Mouse (Mus musculus) embryonic facial prominence, embryonic 10.5 days (tissue): ENCODE data around the gene Ahr. TPM values are rescaled to one million over a fixed set of nuclear protein-coding genes. Genes with fewer than 3 reads are reported as not detected.

Experiments
- DNase-seq: peaks from one replicate; pipeline ENCODE4 v3.0.0-alpha.2; 2017; ENCODE audit warnings: low spot score
- H3K27ac ChIP-seq: fragments of 300-500 bp; sonication (generic); replicated peaks from 2 replicates; pipeline ENCODE4 v1.5.1; 2016; ENCODE audit warnings: mild to moderate bottlenecking
- H3K27me3 ChIP-seq: fragments of 300-500 bp; sonication (generic); replicated peaks from 2 replicates; pipeline ENCODE4 v1.6.1; 2016; ENCODE audit warnings: low read depth, mild to moderate bottlenecking; ENCODE audit not compliant: poor library complexity, severe bottlenecking
- H3K36me3 ChIP-seq: fragments of 300-500 bp; sonication (generic); replicated peaks from 2 replicates; pipeline ENCODE4 v1.6.1; 2016; ENCODE audit warnings: mild to moderate bottlenecking, moderate library complexity
- H3K4me1 ChIP-seq: fragments of 300-500 bp; sonication (generic); 2 replicates; pipeline ENCODE4 v1.6.1; 2016
- H3K4me3 ChIP-seq: fragments of 300-500 bp; sonication (generic); 2 replicates; pipeline ENCODE4 v1.5.1; 2016; ENCODE audit warnings: mild to moderate bottlenecking, moderate library complexity
- H3K9me3 ChIP-seq: fragments of 300-500 bp; sonication (generic); 2 replicates; pipeline ENCODE4 v1.6.1; 2016; ENCODE audit warnings: mild to moderate bottlenecking
- WGBS: fragments of 180-500 bp; shearing (Covaris S2); methylation state at CpG from one replicate; pipeline ENCODE4 v1.1.7; 2016; 5-methylcytosine and 5-hydroxymethylcytosine counted together
- polyA plus RNA-seq: library from polyadenylated mRNA; unstranded; fragments of >200 nt; fragmentation: Nextera tagmentation; extraction: Ambion mirVana; gene quantifications from 2 replicates; pipeline ENCODE4 v1.2.1, GENCODE M21; 2016

Ahr gene
- polyA plus RNA-seq, 1 experiment from 2014 or later, result 1.8 TPM

GRCm38 (mm10) chr12:35495195-35495594 lies 39.6 kb downstream of the Ahr start:
- no peak overlapping the region for H3K4me3 ChIP-seq
- H3K27ac ChIP-seq, result no peak overlapping the region
- H3K27me3 ChIP-seq, result no peaks in the 10 kb centered on the region
- H3K4me1 ChIP-seq, result no peaks in the 10 kb centered on the region
- H3K36me3 ChIP-seq, result no peaks in the 10 kb centered on the region
- DNase-seq, result no peak
- H3K9me3 ChIP-seq, result no peaks in the 10 kb centered on the region
- 68% methylated on average over 4 of the region's 4 CpGs for WGBS

GRCm38 (mm10) chr12:35480764-35481163 lies 54.1 kb downstream of the Ahr start:
- WGBS, result 89% methylated on average over 2 of the region's 2 CpGs
- H3K27me3 ChIP-seq, result no peaks in the 10 kb centered on the region

GRCm38 (mm10) chr12:35478906-35479305 lies 55.9 kb downstream of the Ahr start:
- H3K4me3 ChIP-seq, result no peak overlapping the region
- H3K4me1 ChIP-seq, result peaks cover 6% of the 10 kb centered on the region; the same call in 1 of the 2 replicates
- no peak overlapping the region for H3K27ac ChIP-seq
- no peaks in the 10 kb centered on the region for H3K9me3 ChIP-seq
- no peaks in the 10 kb centered on the region for H3K27me3 ChIP-seq
- H3K36me3 ChIP-seq, result no peaks in the 10 kb centered on the region
- no peak for DNase-seq
- WGBS, result 75% methylated on average over 5 of the region's 5 CpGs

More at GRCm38 (mm10) chr12:35480764-35481163, 54.1 kb downstream of the Ahr start:
- Histone ChIP-seq H3K4me1 (peaks cover 6% of the 10 kb centered on the region; the same call in 1 of the 2 replicates), H3K9me3 (no peaks in the 10 kb centered on the region), H3K27ac (no peak overlapping the region), H3K4me3 (no peak overlapping the region), H3K36me3 (no peaks in the 10 kb centered on the region)
- DNase-seq, result no peak

- DNase-seq, result no peak
- WGBS, result 85% methylated on average over 1 of the region's 1 CpGs
Observed at GRCm38 (mm10) chr12:35463457-35463856, 71.4 kb downstream of the Ahr start.

GRCm38 (mm10) chr12:35462667-35463066 lies 72.2 kb downstream of the Ahr start:
- DNase-seq, result no peak
- H3K27me3 ChIP-seq, result no peaks in the 10 kb centered on the region
- no peaks in the 10 kb centered on the region for H3K9me3 ChIP-seq
- H3K4me3 ChIP-seq, result no peak overlapping the region
- 92% methylated on average over 6 of the region's 6 CpGs for WGBS
- no peaks in the 10 kb centered on the region for H3K4me1 ChIP-seq
- H3K36me3 ChIP-seq, result no peaks in the 10 kb centered on the region
- H3K27ac ChIP-seq, result no peak overlapping the region

More at GRCm38 (mm10) chr12:35463457-35463856, 71.4 kb downstream of the Ahr start:
- Histone ChIP-seq H3K4me1 (no peaks in the 10 kb centered on the region), H3K27ac (no peak overlapping the region), H3K27me3 (no peaks in the 10 kb centered on the region), H3K9me3 (no peaks in the 10 kb centered on the region), H3K4me3 (no peak overlapping the region), H3K36me3 (no peaks in the 10 kb centered on the region)

- no peak overlapping the region for H3K27ac ChIP-seq
- H3K27me3 ChIP-seq, result no peaks in the 10 kb centered on the region
- H3K4me1 ChIP-seq, result no peaks in the 10 kb centered on the region
- H3K4me3 ChIP-seq, result no peak overlapping the region
- DNase-seq, result no peak
- WGBS, result 87% methylated on average over 3 of the region's 3 CpGs
- no peaks in the 10 kb centered on the region for H3K9me3 ChIP-seq
- no peaks in the 10 kb centered on the region for H3K36me3 ChIP-seq
Observed at GRCm38 (mm10) chr12:35459662-35460061, 75.2 kb downstream of the Ahr start.
